Comparison of ENCODE assay signal across 10 mouse cellular contexts in genomic region chr8:73161994-73162393, GRCm38 (mm10).
A peak's percentile ranks its signal among the peaks of the same experiment; 100 is the strongest.
DNase-seq lines count a peak whose midpoint lies in the region; ATAC-seq and TF ChIP-seq lines count a peak whose summit lies in the region.
"Had no signal": no experiment of that assay in that cellular context is flagged by ENCODE, and none has a peak within 500 bp of the region (broad histone marks: within the 10 kb centered on the region; RNA-seq: fewer than 3 reads in every experiment).

No protein-coding gene starts in this region.

- H3K4me2 ChIP-seq in hindbrain, postnatal 0 days (ENCODE audit: low read depth, low read length) = no peak overlapping the region
- H3K4me2 ChIP-seq in hindbrain, embryonic 12.5 days (replicated peaks) = no peak overlapping the region
- H3K4me2 ChIP-seq: embryonic facial prominence, embryonic 12.5 days had no signal

- H3K4me1 ChIP-seq in hindbrain, postnatal 0 days (ENCODE audit: insufficient read depth, low read length) = no peaks in the 10 kb centered on the region
- H3K4me1 ChIP-seq in hindbrain, embryonic 12.5 days = no peaks in the 10 kb centered on the region
- peaks cover 6% of the 10 kb centered on the region for H3K4me1 ChIP-seq in olfactory bulb, adult 2 months (ENCODE audit: control insufficient read depth, insufficient read depth, low read length)
- H3K4me1 ChIP-seq in thymus, adult 2 months (replicated peaks; ENCODE audit: control insufficient read depth, insufficient read depth, low read length) = peaks cover 4% of the 10 kb centered on the region; the same call in 1 of the 2 replicates
- H3K4me1 ChIP-seq: embryonic facial prominence, embryonic 12.5 days had no signal

- no peak for TF ChIP-seq POLR2A in olfactory bulb, adult 2 months (IDR thresholded peaks at IDR 0.05; ENCODE audit: insufficient read depth, low read depth, low read length)
- no peak for TF ChIP-seq POLR2A in thymus, adult 2 months (IDR thresholded peaks at IDR 0.05; ENCODE audit: control insufficient read depth, extremely low read depth, insufficient read depth, low read length, poor library complexity)

- H3K36me3 ChIP-seq in hindbrain, postnatal 0 days (ENCODE audit: insufficient read depth, low read length) = no peaks in the 10 kb centered on the region
- H3K36me3 ChIP-seq in hindbrain, embryonic 12.5 days = no peaks in the 10 kb centered on the region
- no peaks in the 10 kb centered on the region for H3K36me3 ChIP-seq in thymus, adult 2 months (ENCODE audit: control insufficient read depth, insufficient read depth, low read length)
- H3K36me3 ChIP-seq: embryonic facial prominence, embryonic 12.5 days had no signal

- no peak overlapping the region for H3K27ac ChIP-seq in hindbrain, postnatal 0 days
- H3K27ac ChIP-seq in hindbrain, embryonic 12.5 days = no peak overlapping the region
- 0 out of 2 replicates have a peak overlapping the region, but pooled peaks have one; percentile 9 for H3K27ac ChIP-seq in olfactory bulb, adult 2 months (ENCODE audit: insufficient read depth, low read depth, low read length)
- H3K27ac ChIP-seq in thymus, adult 2 months (ENCODE audit: control insufficient read depth, insufficient read depth, low read length) = no peak overlapping the region
- H3K27ac ChIP-seq: embryonic facial prominence, embryonic 12.5 days; macrophage had no signal

- H3K27me3 ChIP-seq in hindbrain, postnatal 0 days (ENCODE audit: insufficient read depth, low read length) = no peaks in the 10 kb centered on the region
- H3K27me3 ChIP-seq in hindbrain, embryonic 12.5 days = no peaks in the 10 kb centered on the region
- no peaks in the 10 kb centered on the region for H3K27me3 ChIP-seq in thymus, adult 2 months (ENCODE audit: control insufficient read depth, insufficient read depth, low read length)
- H3K27me3 ChIP-seq: embryonic facial prominence, embryonic 12.5 days had no signal

- 75% methylated on average over 3 of the region's 3 CpGs for WGBS in hindbrain, postnatal 0 days
- 79% methylated on average over 3 of the region's 3 CpGs for WGBS in hindbrain, embryonic 12.5 days
- 62% methylated on average over 3 of the region's 3 CpGs for WGBS in olfactory bulb, adult 2 months
- WGBS in thymus, adult 2 months = 62% methylated on average over 3 of the region's 3 CpGs

- DNase-seq in adrenal gland, postnatal 36 days = peak; percentile 1 to 9
- no peak for DNase-seq in adrenal gland, adult 2 months
- no peak for DNase-seq in hindbrain, postnatal 0 days (ENCODE audit: low spot score)
- DNase-seq in ovary, postnatal 36 days (ENCODE audit: low spot score) = peak; percentile 5
- DNase-seq in ovary, postnatal 14 days (ENCODE audit: low spot score) = no peak
- DNase-seq in thymus, adult 2 months = no peak

- H3K4me3 ChIP-seq in hindbrain, postnatal 0 days (ENCODE audit: low read length) = no peak overlapping the region
- no peak overlapping the region for H3K4me3 ChIP-seq in hindbrain, embryonic 12.5 days
- no peak overlapping the region for H3K4me3 ChIP-seq in olfactory bulb, adult 2 months (ENCODE audit: insufficient read depth, low read depth, low read length)
- H3K4me3 ChIP-seq in thymus, adult 2 months (ENCODE audit: control insufficient read depth, insufficient read depth, low read length) = no peak overlapping the region
- H3K4me3 ChIP-seq: embryonic facial prominence, embryonic 12.5 days had no signal

- no peak for TF ChIP-seq CTCF in hindbrain, postnatal 0 days (IDR thresholded peaks at IDR 0.05; ENCODE audit: low read depth)
- no peak for TF ChIP-seq CTCF in olfactory bulb, adult 2 months (IDR thresholded peaks at IDR 0.05; ENCODE audit: insufficient read depth, low read depth, low read length)
- no peak for TF ChIP-seq CTCF in thymus, adult 2 months (IDR thresholded peaks at IDR 0.05; ENCODE audit: borderline replicate concordance, control insufficient read depth, extremely low read depth, insufficient read depth, low read length, poor library complexity)

- peak; percentile 24; the same call in 1 of the 2 replicates for ATAC-seq in hindbrain, postnatal 0 days
- no peak for ATAC-seq in hindbrain, embryonic 12.5 days (ENCODE audit: low FRiP score)

- H3K9ac ChIP-seq in hindbrain, postnatal 0 days (replicated peaks; ENCODE audit: low read length) = no peak overlapping the region
- no peak overlapping the region for H3K9ac ChIP-seq in hindbrain, embryonic 12.5 days
- H3K9ac ChIP-seq: embryonic facial prominence, embryonic 12.5 days had no signal

- H3K9me3 ChIP-seq in hindbrain, postnatal 0 days (ENCODE audit: low read length) = no peaks in the 10 kb centered on the region
- H3K9me3 ChIP-seq in hindbrain, embryonic 12.5 days (replicated peaks) = no peaks in the 10 kb centered on the region
- H3K9me3 ChIP-seq: embryonic facial prominence, embryonic 12.5 days had no signal

Comparison
In these comparisons a context has a peak if more than half of its experiments do, and no peak if none do; other contexts are left out.
1. DNase-seq: peak in adrenal gland, postnatal 36 days (2 of 2) and ovary, postnatal 36 days (single experiment); none in adrenal gland, adult 2 months (single experiment), hindbrain, postnatal 0 days (single experiment), ovary, postnatal 14 days (single experiment) and thymus, adult 2 months (single experiment).